Mouse (Mus musculus): ENCODE data around the gene Git1.

GRCm38 (mm10) chr11:77490451-77490850 is 2.9 kb upstream of the Git1 start:
- TF ChIP-seq CTCF (IDR thresholded peaks at IDR 0.05; ENCODE audit: low read depth) (no peak), EP300 (IDR thresholded peaks at IDR 0.05; ENCODE audit: low read depth) (no peak)

Measured in liver, postnatal 0 days (tissue).